Mouse (Mus musculus) retina, postnatal 7 days (tissue): ENCODE results near the gene Pkhd1.
"Not testable (repeated sequence)": the region's sequence is repeated elsewhere in the genome, so short reads cannot be mapped to it uniquely, and the experiment has no call there.

Experiments used
- DNase-seq: peaks from one replicate; pipeline ENCODE4 v3.0.0-alpha.2; 2012; ENCODE audit warnings: low read depth, low spot score

Gene Pkhd1

GRCm38 (mm10) chr1:20301631-20302030 is 316.2 kb downstream of the Pkhd1 start:
- no peak for DNase-seq

- no peak for DNase-seq
Measured at GRCm38 (mm10) chr1:20288696-20289095, 329.2 kb downstream of the Pkhd1 start.

DNA sequence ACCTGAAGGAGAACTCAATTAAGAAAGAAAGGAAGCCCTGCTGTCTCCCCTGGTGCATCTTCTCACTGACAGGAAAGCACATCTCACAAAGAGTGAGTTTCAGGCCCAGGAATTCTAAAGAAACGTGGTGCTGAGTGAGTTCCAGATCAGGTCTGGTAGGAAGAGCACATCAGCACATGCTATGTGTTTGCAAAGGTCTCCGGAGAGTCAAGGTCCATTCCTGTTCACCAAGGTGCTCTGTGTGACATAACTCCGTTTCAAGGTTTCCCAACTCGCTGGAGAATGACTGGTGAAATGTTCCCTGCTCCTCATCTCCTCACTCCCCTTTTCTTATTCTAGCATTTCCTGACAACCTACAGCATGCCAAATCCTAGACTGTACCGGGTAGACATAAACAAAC is 357.5 kb downstream of the Pkhd1 start:
- no peak for DNase-seq

DNA sequence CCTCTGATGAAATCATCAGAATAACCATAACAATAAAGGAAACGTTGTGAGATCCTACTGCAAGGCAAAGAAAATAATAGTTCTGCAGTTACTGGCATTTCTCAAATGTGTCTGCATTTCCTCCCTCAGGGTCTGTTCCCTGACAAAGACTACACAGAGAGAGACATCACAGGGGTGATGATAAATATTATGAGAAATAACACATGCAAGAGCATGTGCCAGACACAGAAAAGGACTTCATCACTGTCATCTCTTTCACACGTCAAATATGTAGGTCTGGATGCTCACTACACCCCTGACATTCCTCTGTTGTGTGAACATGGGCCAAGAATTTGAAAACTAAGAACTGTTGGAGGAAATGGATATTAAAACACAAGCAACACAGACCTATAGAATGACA is 369.7 kb downstream of the Pkhd1 start:
- no peak for DNase-seq

DNA sequence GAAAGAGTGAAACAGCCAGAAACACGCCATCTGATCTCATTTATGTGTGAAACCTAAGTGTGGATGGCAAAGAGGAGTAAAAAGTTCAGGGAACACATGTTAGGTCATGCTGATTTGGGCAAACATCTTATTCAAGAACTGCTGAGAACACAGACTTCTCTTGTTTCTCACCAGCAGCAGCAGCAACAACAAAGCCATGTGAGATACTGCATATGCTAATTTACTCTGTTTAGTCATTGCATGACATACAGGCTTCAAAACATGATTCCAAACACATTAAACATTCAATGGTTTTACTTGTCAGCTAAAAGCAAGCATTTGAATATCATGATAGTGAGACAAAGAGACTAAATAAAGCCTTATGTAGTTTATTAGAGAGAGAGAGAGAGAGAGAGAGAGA is 401.2 kb downstream of the Pkhd1 start:
- DNase-seq: no peak

DNA sequence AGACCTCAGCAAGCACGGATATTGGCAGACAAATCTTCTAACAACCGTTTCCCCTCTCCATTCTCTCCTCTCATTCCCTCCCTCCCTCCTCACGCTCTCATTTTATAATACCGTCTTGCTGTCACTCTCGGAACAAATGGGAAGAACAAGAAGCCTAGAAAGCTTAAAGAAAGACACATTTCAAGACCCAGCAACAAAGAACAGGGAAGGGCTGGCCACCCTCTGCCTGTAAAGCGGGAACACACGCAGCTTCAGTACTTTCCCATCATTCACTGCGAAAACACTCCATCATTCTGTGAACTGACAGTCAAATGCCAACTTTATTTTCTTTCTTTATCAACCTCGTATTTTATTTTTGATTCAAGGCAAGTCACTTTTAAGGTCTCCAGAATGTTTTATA is 427.4 kb downstream of the Pkhd1 start:
- no peak for DNase-seq

DNA sequence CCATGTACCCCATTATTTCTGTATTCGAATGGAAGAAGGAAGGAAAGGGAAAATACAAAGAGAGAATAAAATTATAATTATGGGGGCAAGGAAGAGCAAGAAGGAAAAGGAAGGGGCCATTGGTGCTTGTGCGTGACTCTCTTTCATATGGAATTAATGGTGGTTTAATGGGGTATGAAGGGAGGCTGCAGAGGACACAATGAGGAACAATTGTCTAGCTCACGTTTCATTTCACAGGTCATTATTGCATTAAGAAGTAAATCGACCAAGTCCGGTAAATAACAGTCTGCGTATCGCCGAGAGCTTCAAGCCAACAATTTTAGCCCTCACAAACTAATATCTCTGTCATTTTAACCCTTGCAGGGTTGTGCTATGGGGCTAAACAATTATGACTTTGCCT is 437.7 kb downstream of the Pkhd1 start:
- no peak for DNase-seq

DNA sequence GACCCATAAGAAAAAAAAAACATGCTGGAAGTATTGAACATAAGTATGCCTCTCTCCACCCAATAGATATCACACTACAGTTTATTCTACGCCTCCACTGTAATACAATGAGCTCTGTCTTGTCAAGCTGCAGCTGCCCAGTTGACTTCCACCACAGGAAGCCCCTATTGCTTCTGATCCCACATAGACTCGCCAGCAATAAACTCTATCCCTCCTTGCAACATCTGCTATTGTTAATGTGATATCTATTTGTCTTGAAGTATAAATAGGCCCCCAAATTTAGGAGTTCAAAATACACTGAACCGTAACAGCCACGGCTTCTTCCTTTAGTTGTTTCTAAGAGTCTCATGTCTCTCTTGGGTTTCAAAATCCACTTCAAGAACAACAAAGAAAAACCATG is 446.7 kb downstream of the Pkhd1 start:
- DNase-seq: no peak

DNA sequence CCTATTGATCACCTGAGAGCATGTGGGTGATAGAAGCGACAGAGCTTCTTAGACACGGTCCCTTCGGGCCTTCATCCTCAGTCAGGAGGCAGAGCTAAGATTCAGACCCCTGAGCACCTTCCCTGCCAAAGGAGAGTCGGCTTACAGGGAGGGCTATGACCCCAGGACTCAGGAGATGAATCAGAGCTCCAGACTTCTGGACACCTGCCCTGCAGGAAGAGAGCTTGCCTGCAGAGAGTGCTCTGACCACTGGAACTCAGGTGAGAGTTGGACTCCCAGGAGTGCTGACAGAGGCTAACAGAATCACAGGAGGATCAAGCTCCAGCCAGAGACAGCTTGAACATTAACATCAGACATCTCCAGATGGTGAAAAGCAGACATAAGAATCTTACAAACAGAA is 467.2 kb downstream of the Pkhd1 start:
- not testable (repeated sequence) for DNase-seq

DNA sequence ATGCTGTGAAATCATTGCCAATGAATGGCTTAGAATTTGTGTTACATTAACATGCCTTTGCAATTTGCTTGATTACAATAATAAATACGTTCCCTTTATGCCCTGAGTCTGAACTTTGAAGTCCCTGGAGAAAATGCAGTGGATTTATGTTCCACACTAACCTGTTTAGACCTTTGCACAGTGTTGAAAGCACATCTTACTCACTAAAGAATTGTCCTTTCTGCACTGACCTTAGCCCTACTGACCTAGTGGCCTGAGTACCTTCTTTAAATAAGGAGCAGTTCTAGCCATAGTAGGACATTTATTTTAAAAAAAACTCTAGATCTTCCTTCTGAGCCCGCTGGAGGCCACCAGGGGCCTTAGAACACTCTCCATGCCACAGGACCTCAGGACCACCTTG is 467.8 kb downstream of the Pkhd1 start:
- DNase-seq: no peak

DNA sequence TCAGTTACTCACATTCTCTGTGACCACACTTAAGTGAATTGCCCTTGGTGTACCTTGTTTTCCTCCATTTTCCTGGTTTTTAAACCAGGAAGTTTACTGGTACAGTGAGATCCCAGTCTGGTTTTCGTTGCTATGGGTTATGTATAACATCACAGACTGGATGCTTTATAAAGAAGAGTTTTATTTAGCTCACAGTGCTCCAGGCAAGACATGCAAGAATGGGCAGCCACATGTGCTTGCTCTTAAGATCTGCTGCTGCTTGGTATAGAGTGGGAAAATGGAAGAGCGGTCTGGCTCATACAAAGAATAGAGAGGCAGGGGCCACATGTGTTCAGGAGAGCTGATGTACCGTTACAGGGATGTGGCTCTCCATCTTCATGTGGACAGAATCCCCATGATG is 481.7 kb downstream of the Pkhd1 start:
- DNase-seq: no peak

- no peak for DNase-seq
Measured at GRCm38 (mm10) chr1:20135065-20135618, 482.7 kb downstream of the Pkhd1 start.

- DNase-seq: no peak
Measured at GRCm38 (mm10) chr1:20133636-20134035, 484.2 kb downstream of the Pkhd1 start.

- DNase-seq: no peak
Measured at GRCm38 (mm10) chr1:20131786-20132596, 485.9 kb downstream of the Pkhd1 start.

DNA sequence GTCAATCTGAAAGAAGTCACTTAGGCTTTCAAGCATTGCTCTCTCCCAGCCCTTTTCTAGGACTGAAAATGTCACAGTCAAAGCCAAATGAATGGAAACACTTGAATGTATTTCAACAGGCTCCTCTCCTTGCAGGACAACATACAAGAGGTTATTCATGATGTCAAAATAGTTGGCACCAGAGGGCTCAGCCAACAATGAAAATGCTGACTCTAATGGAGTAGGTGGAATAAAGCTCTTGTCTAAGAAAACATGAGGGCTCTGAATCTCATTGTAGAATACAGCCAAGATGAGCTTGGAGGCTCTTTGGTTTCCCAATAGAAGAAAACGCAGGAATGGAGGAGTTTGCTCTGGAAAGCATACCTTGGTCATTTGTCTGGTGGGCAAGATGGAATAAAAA is 500.5 kb downstream of the Pkhd1 start:
- no peak for DNase-seq

DNA sequence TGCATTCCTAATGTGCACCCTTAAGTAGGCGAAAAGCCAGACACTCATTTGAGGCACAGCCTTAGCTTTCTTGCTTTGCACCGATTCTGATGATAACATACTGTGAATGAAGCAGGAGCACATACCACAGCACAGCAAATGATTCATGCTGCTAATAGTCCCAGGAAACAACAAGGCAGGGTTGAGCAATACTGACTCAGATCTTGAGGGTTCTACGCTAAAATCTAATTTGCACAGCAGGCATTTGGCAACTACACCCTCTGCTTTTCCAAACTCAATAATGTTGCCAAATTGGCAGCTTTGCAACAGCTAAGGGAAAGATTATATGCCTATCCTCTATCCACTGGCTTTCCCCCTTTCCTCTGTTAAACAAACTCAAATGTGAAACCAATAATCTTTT is 548.1 kb downstream of the Pkhd1 start:
- no peak for DNase-seq

- DNase-seq: no peak
Measured at GRCm38 (mm10) chr1:20058245-20058644, 559.6 kb downstream of the Pkhd1 start.

- no peak for DNase-seq
Measured at GRCm38 (mm10) chr1:20039389-20039788, 578.5 kb downstream of the Pkhd1 start.

DNA sequence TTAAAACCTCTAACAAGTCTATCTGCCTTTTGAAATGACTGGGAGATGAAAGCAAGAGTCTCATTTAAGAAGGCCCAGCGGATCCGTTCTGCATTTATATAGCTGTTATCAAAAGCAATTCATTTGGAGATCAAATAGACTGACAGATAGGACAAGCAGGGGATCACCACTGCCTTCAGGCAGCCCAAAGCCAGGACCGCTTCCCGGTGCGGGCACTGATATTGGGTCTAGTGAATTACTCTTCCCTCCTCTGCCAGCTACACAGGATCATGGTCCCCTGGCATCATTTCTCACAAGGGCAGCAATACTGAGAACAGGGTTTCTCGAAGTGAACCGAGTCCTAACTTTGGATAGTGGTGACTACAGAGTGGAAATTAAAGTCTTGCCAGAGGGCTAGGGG is 582.6 kb downstream of the Pkhd1 start:
- no peak for DNase-seq

DNA sequence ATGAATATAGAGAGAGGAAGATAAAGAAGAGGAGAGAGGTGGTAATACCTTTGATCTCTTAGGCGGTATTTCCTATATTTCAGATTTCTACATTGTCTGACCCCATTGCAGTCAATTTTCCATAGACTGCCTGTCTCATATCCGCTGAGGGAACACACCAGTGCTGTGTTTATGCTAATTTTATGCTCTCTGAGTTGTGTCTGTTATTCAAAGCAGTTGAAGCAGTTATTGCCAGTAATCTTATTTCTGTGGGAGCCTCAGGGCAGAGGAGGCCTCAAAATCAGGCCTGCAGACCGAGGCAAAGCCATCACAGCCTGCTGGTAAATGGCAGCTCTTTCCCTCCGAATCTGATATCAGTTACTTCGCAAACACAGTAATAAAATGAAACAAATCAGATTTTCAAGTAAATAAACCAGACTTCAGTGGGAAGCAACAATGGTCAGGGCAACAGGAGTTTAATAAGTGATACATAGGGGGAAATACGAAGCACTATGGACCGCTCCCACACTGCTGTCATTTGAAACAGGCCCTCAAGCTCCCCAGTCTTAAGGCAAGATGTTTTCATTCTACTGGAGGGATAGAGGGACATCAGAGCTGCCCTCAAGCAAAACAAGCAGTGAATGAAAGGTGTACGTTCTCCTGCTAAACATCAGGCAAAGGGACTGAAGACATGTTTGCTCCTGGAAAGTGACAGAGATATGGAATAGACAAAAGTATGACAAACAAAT is 599.5 kb downstream of the Pkhd1 start:
- no peak for DNase-seq

- no peak for DNase-seq
Measured at GRCm38 (mm10) chr1:20017619-20018018, 600.2 kb downstream of the Pkhd1 start.
